Mouse (Mus musculus): Measurements from ENCODE around the gene Borcs5.

Borcs5 gene

GRCm38 (mm10) chr6:134648356-134648755 is 9.0 kb downstream of the Borcs5 start:
- TF ChIP-seq CTCF (conservative IDR thresholded peaks at IDR 0.05; ENCODE audit: low read length) (no peak), NANOG (IDR thresholded peaks at IDR 0.05; ENCODE audit: borderline replicate concordance, low read length) (no peak), POU5F1 (IDR thresholded peaks at IDR 0.05; ENCODE audit: borderline replicate concordance, low read length) (no peak)
- Histone ChIP-seq H3K36me3 (ENCODE audit: insufficient read depth, low read length) (peaks cover 19% of the 10 kb centered on the region), H3K9me3 (ENCODE audit: low read length) (no peaks in the 10 kb centered on the region), H3K4me3 (replicated peaks; ENCODE audit: low read length) (no peak overlapping the region), H3K27me3 (ENCODE audit: insufficient read depth, low read length) (no peaks in the 10 kb centered on the region), H3K4me1 (replicated peaks; ENCODE audit: low read depth, low read length) (peaks cover 18% of the 10 kb centered on the region)

- Histone ChIP-seq H3K27me3 (ENCODE audit: insufficient read depth, low read length) (no peaks in the 10 kb centered on the region), H3K9me3 (ENCODE audit: low read length) (no peaks in the 10 kb centered on the region), H3K36me3 (ENCODE audit: insufficient read depth, low read length) (no peaks in the 10 kb centered on the region), H3K4me1 (replicated peaks; ENCODE audit: low read depth, low read length) (peaks cover 7% of the 10 kb centered on the region), H3K4me3 (replicated peaks; ENCODE audit: low read length) (no peak overlapping the region)
- no peak for TF ChIP-seq CTCF (conservative IDR thresholded peaks at IDR 0.05; ENCODE audit: low read length)
- TF ChIP-seq POU5F1 (IDR thresholded peaks at IDR 0.05; ENCODE audit: borderline replicate concordance, low read length): no peak
- no peak for TF ChIP-seq NANOG (IDR thresholded peaks at IDR 0.05; ENCODE audit: borderline replicate concordance, low read length)
Measured at GRCm38 (mm10) chr6:134656527-134656926, 17.2 kb downstream of the Borcs5 start.

- TF ChIP-seq CTCF (conservative IDR thresholded peaks at IDR 0.05; ENCODE audit: low read length): peak; percentile 52
- no peak for TF ChIP-seq NANOG (IDR thresholded peaks at IDR 0.05; ENCODE audit: borderline replicate concordance, low read length)
- Histone ChIP-seq H3K27me3 (ENCODE audit: insufficient read depth, low read length) (no peaks in the 10 kb centered on the region), H3K4me1 (replicated peaks; ENCODE audit: low read depth, low read length) (peaks cover 7% of the 10 kb centered on the region), H3K9me3 (ENCODE audit: low read length) (no peaks in the 10 kb centered on the region), H3K36me3 (ENCODE audit: insufficient read depth, low read length) (no peaks in the 10 kb centered on the region), H3K4me3 (replicated peaks; ENCODE audit: low read length) (no peak overlapping the region)
Measured at GRCm38 (mm10) chr6:134659108-134659958, 20.0 kb downstream of the Borcs5 start.

- Histone ChIP-seq H3K4me1 (replicated peaks; ENCODE audit: low read depth, low read length) (peaks cover 7% of the 10 kb centered on the region), H3K27me3 (ENCODE audit: insufficient read depth, low read length) (no peaks in the 10 kb centered on the region), H3K9me3 (ENCODE audit: low read length) (no peaks in the 10 kb centered on the region), H3K36me3 (ENCODE audit: insufficient read depth, low read length) (no peaks in the 10 kb centered on the region), H3K4me3 (replicated peaks; ENCODE audit: low read length) (no peak overlapping the region)
- TF ChIP-seq NANOG (IDR thresholded peaks at IDR 0.05; ENCODE audit: borderline replicate concordance, low read length) (no peak), CTCF (conservative IDR thresholded peaks at IDR 0.05; ENCODE audit: low read length) (no peak), POU5F1 (IDR thresholded peaks at IDR 0.05; ENCODE audit: borderline replicate concordance, low read length) (no peak)
Measured at GRCm38 (mm10) chr6:134660714-134661406, 21.6 kb downstream of the Borcs5 start.

- Histone ChIP-seq H3K9me3 (ENCODE audit: low read length) (no peaks in the 10 kb centered on the region), H3K27me3 (ENCODE audit: insufficient read depth, low read length) (no peaks in the 10 kb centered on the region), H3K4me1 (replicated peaks; ENCODE audit: low read depth, low read length) (0 out of 2 replicates have a peak, but pooled peaks cover 3% of the 10 kb centered on the region), H3K36me3 (ENCODE audit: insufficient read depth, low read length) (no peaks in the 10 kb centered on the region), H3K4me3 (replicated peaks; ENCODE audit: low read length) (no peak overlapping the region)
- TF ChIP-seq POU5F1 (IDR thresholded peaks at IDR 0.05; ENCODE audit: borderline replicate concordance, low read length) (no peak), NANOG (IDR thresholded peaks at IDR 0.05; ENCODE audit: borderline replicate concordance, low read length) (no peak), CTCF (conservative IDR thresholded peaks at IDR 0.05; ENCODE audit: low read length) (no peak)
Measured at GRCm38 (mm10) chr6:134664573-134664972, 25.3 kb downstream of the Borcs5 start.

- H3K27me3 ChIP-seq (ENCODE audit: insufficient read depth, low read length): no peaks in the 10 kb centered on the region
- H3K4me1 ChIP-seq (replicated peaks; ENCODE audit: low read depth, low read length): 0 out of 2 replicates have a peak, but pooled peaks cover 3% of the 10 kb centered on the region
- no peaks in the 10 kb centered on the region for H3K36me3 ChIP-seq (ENCODE audit: insufficient read depth, low read length)
- no peak overlapping the region for H3K4me3 ChIP-seq (replicated peaks; ENCODE audit: low read length)
- H3K9me3 ChIP-seq (ENCODE audit: low read length): no peaks in the 10 kb centered on the region
- TF ChIP-seq NANOG (IDR thresholded peaks at IDR 0.05; ENCODE audit: borderline replicate concordance, low read length) (no peak), CTCF (conservative IDR thresholded peaks at IDR 0.05; ENCODE audit: low read length) (no peak), POU5F1 (IDR thresholded peaks at IDR 0.05; ENCODE audit: borderline replicate concordance, low read length) (no peak)
Measured at GRCm38 (mm10) chr6:134665817-134666216, 26.5 kb downstream of the Borcs5 start.

GRCm38 (mm10) chr6:134668519-134668918 is 29.2 kb downstream of the Borcs5 start:
- Histone ChIP-seq H3K4me1 (replicated peaks; ENCODE audit: low read depth, low read length) (0 out of 2 replicates have a peak, but pooled peaks cover 3% of the 10 kb centered on the region), H3K27me3 (ENCODE audit: insufficient read depth, low read length) (no peaks in the 10 kb centered on the region), H3K9me3 (ENCODE audit: low read length) (no peaks in the 10 kb centered on the region), H3K4me3 (replicated peaks; ENCODE audit: low read length) (no peak overlapping the region), H3K36me3 (ENCODE audit: insufficient read depth, low read length) (no peaks in the 10 kb centered on the region)
- no peak for TF ChIP-seq POU5F1 (IDR thresholded peaks at IDR 0.05; ENCODE audit: borderline replicate concordance, low read length)
- no peak for TF ChIP-seq NANOG (IDR thresholded peaks at IDR 0.05; ENCODE audit: borderline replicate concordance, low read length)
- no peak for TF ChIP-seq CTCF (conservative IDR thresholded peaks at IDR 0.05; ENCODE audit: low read length)

- H3K36me3 ChIP-seq (ENCODE audit: insufficient read depth, low read length): no peaks in the 10 kb centered on the region
- H3K4me1 ChIP-seq (replicated peaks; ENCODE audit: low read depth, low read length): 0 out of 2 replicates have a peak, but pooled peaks cover 3% of the 10 kb centered on the region
- H3K4me3 ChIP-seq (replicated peaks; ENCODE audit: low read length): no peak overlapping the region
- H3K9me3 ChIP-seq (ENCODE audit: low read length): no peaks in the 10 kb centered on the region
- TF ChIP-seq POU5F1 (IDR thresholded peaks at IDR 0.05; ENCODE audit: borderline replicate concordance, low read length): no peak
- no peak for TF ChIP-seq NANOG (IDR thresholded peaks at IDR 0.05; ENCODE audit: borderline replicate concordance, low read length)
- no peak for TF ChIP-seq CTCF (conservative IDR thresholded peaks at IDR 0.05; ENCODE audit: low read length)
- H3K27me3 ChIP-seq (ENCODE audit: insufficient read depth, low read length): no peaks in the 10 kb centered on the region
Measured at GRCm38 (mm10) chr6:134669179-134669865, 30.0 kb downstream of the Borcs5 start.

Data from E14TG2a.4 (cell line).